In the genomic region with DNA sequence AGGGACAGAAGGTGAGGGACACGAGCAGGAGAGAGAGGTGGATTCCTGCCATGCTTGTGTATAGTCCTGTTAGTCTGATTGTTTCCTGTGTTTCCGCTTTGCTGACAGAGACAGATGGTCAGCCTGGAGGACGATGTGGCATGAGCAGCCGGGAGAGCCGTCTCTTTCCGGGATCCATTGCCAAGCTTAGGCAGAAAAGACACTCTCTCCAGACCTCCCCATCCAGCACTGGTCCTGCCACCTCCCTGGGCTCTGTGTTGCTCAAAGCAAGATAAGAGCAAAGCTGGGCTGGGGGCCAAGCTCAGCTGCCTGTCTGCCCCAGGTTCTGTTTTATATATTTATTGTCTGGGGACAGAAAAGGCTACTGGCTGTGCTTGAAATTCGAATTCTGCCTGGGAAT, we compare ENCODE assay signal across 9 mouse cellular contexts. TPM values are rescaled to one million over a fixed set of nuclear protein-coding genes. Genes with fewer than 3 reads are reported as not detected.
DNase-seq lines count a peak whose midpoint lies in the region; ATAC-seq lines count a peak whose summit lies in the region.
"Had no signal": no experiment of that assay in that cellular context is flagged by ENCODE, and none has a peak within 500 bp of the region (broad histone marks: within the 10 kb centered on the region; RNA-seq: fewer than 3 reads in every experiment).

No protein-coding gene starts in this region.

- H3K4me3 ChIP-seq in limb, embryonic 11.5 days (ENCODE audit: low read depth, low read length) = no peak overlapping the region
- no peak overlapping the region for H3K4me3 ChIP-seq in limb, embryonic 10.5 days
- H3K4me3 ChIP-seq in heart, embryonic 13.5 days = no peak overlapping the region
- no peak overlapping the region for H3K4me3 ChIP-seq in stomach, embryonic 15.5 days (replicated peaks)

- H3K27ac ChIP-seq in limb, embryonic 11.5 days (replicated peaks; ENCODE audit: low read depth, low read length) = peak overlapping the region; percentile 8; the same call in 1 of the 2 replicates
- no peak overlapping the region for H3K27ac ChIP-seq in limb, embryonic 10.5 days
- peak overlapping the region; percentile 91 for H3K27ac ChIP-seq in heart, embryonic 13.5 days (replicated peaks)
- peak overlapping the region; percentile 54 for H3K27ac ChIP-seq in stomach, embryonic 15.5 days

- peaks cover 45% of the 10 kb centered on the region for H3K36me3 ChIP-seq in limb, embryonic 11.5 days (ENCODE audit: control insufficient read depth, insufficient read depth, low read length)
- peaks cover 83% of the 10 kb centered on the region for H3K36me3 ChIP-seq in limb, embryonic 10.5 days
- peaks cover 62% of the 10 kb centered on the region for H3K36me3 ChIP-seq in heart, embryonic 13.5 days
- H3K36me3 ChIP-seq in stomach, embryonic 15.5 days = peaks cover 48% of the 10 kb centered on the region

- no peak for ATAC-seq in limb, embryonic 11.5 days (ENCODE audit: insufficient number of reproducible peaks, low FRiP score, low TSS enrichment, low read depth)
- peak; percentile 89 for ATAC-seq in cerebellum, adult (ENCODE audit: insufficient number of reproducible peaks, low FRiP score, low TSS enrichment)
- peak; percentile 60; the same call in 1 of the 2 replicates for ATAC-seq in heart, embryonic 13.5 days (ENCODE audit: extremely low read depth, insufficient number of reproducible peaks, low FRiP score, low TSS enrichment)
- ATAC-seq in stomach, embryonic 15.5 days (ENCODE audit: insufficient read depth, low FRiP score, low read depth) = peak; percentile 15; the same call in 1 of the 2 replicates
- ATAC-seq in monocyte, adult 5-6 weeks (replicated peaks; ENCODE audit: insufficient number of reproducible peaks, low FRiP score, low TSS enrichment, poor library complexity, severe bottlenecking) = no peak
- ATAC-seq: Patski had no signal

- WGBS in limb, embryonic 11.5 days = 71% methylated on average over 7 of the region's 7 CpGs
- 62% methylated on average over 7 of the region's 7 CpGs for WGBS in limb, embryonic 10.5 days
- 9% methylated on average over 7 of the region's 7 CpGs for WGBS in heart, embryonic 13.5 days
- WGBS in stomach, embryonic 15.5 days = 32% methylated on average over 7 of the region's 7 CpGs

- H3K9me3 ChIP-seq in limb, embryonic 11.5 days (ENCODE audit: control insufficient read depth, low read length) = no peaks in the 10 kb centered on the region
- no peaks in the 10 kb centered on the region for H3K9me3 ChIP-seq in limb, embryonic 10.5 days (replicated peaks)
- H3K9me3 ChIP-seq in heart, embryonic 13.5 days = no peaks in the 10 kb centered on the region
- H3K9me3 ChIP-seq in stomach, embryonic 15.5 days = no peaks in the 10 kb centered on the region

- DNase-seq in limb, embryonic 11.5 days (ENCODE audit: low spot score) = no peak
- DNase-seq in limb, embryonic 10.5 days (ENCODE audit: low spot score) = no peak
- peak; percentile 81 for DNase-seq in kidney, postnatal 14 days
- no peak for DNase-seq in c-Kit-positive CD71-positive TER-119-positive erythroid progenitor cells, embryonic 14.5 days (ENCODE audit: low spot score)

- H3K27me3 ChIP-seq in limb, embryonic 11.5 days (ENCODE audit: control insufficient read depth, insufficient read depth, low read length) = no peaks in the 10 kb centered on the region
- H3K27me3 ChIP-seq in limb, embryonic 10.5 days (ENCODE audit: low read depth, poor library complexity, severe bottlenecking) = no peaks in the 10 kb centered on the region
- H3K27me3 ChIP-seq in heart, embryonic 13.5 days (replicated peaks) = no peaks in the 10 kb centered on the region
- no peaks in the 10 kb centered on the region for H3K27me3 ChIP-seq in stomach, embryonic 15.5 days (replicated peaks)
- H3K27me3 ChIP-seq: Patski had no signal

- no peak overlapping the region for H3K4me2 ChIP-seq in limb, embryonic 11.5 days (ENCODE audit: low read depth, severe bottlenecking)
- peak overlapping the region; percentile 50 for H3K4me2 ChIP-seq in heart, embryonic 13.5 days
- H3K4me2 ChIP-seq in stomach, embryonic 15.5 days = no peak overlapping the region

- H3K4me1 ChIP-seq in limb, embryonic 11.5 days (ENCODE audit: control insufficient read depth, insufficient read depth, low read length) = 0 out of 2 replicates have a peak, but pooled peaks cover 2% of the 10 kb centered on the region
- H3K4me1 ChIP-seq in limb, embryonic 10.5 days = peaks cover 13% of the 10 kb centered on the region
- H3K4me1 ChIP-seq in heart, embryonic 13.5 days = peaks cover 51% of the 10 kb centered on the region
- peaks cover 7% of the 10 kb centered on the region for H3K4me1 ChIP-seq in stomach, embryonic 15.5 days

- no peak overlapping the region for H3K9ac ChIP-seq in limb, embryonic 11.5 days (ENCODE audit: low read length)
- H3K9ac ChIP-seq in heart, embryonic 13.5 days = peak overlapping the region; percentile 56
- no peak overlapping the region for H3K9ac ChIP-seq in stomach, embryonic 15.5 days

RNA-seq across cellular contexts. Expression of gene Spc24, which starts 12.1 kb away (rescaled TPM):
- 176 and 183 TPM in 2 replicates for polyA plus RNA-seq in limb, embryonic 11.5 days (2014; fragmentation: Nextera tagmentation; extraction: Ambion mirVana)
- polyA plus RNA-seq in limb, embryonic 10.5 days (2016; fragmentation: Nextera tagmentation; extraction: Ambion mirVana) = 225 and 232 TPM in 2 replicates
- polyA plus RNA-seq in heart, embryonic 13.5 days (2015; fragmentation: Nextera tagmentation; extraction: Ambion mirVana) = 84.8 and 96.7 TPM in 2 replicates
- 110 and 119 TPM in 2 replicates for polyA plus RNA-seq in stomach, embryonic 15.5 days (2015; fragmentation: Nextera tagmentation; extraction: Ambion mirVana)
- total RNA-seq in monocyte, adult 5-6 weeks (2017) = 4.1 to 8.0 TPM (median 6.2 TPM) in 3 replicates

RNA-seq across cellular contexts. Expression of gene Ldlr, which starts 24.8 kb away (rescaled TPM):
- polyA plus RNA-seq in limb, embryonic 11.5 days (2014; fragmentation: Nextera tagmentation; extraction: Ambion mirVana) = 15.2 and 23.2 TPM in 2 replicates
- polyA plus RNA-seq in limb, embryonic 10.5 days (2016; fragmentation: Nextera tagmentation; extraction: Ambion mirVana) = 55.2 and 57.3 TPM in 2 replicates
- 18.9 and 20.4 TPM in 2 replicates for polyA plus RNA-seq in heart, embryonic 13.5 days (2015; fragmentation: Nextera tagmentation; extraction: Ambion mirVana)
- 53.8 and 61.0 TPM in 2 replicates for polyA plus RNA-seq in stomach, embryonic 15.5 days (2015; fragmentation: Nextera tagmentation; extraction: Ambion mirVana)
- 63.8 to 106 TPM (median 96.1 TPM) in 3 replicates for total RNA-seq in monocyte, adult 5-6 weeks (2017)

RNA-seq across cellular contexts. Expression of gene Kank2, which starts 50.5 kb away (rescaled TPM):
- 11.6 and 12.7 TPM in 2 replicates for polyA plus RNA-seq in limb, embryonic 11.5 days (2014; fragmentation: Nextera tagmentation; extraction: Ambion mirVana)
- polyA plus RNA-seq in limb, embryonic 10.5 days (2016; fragmentation: Nextera tagmentation; extraction: Ambion mirVana) = 22.7 and 24.2 TPM in 2 replicates
- polyA plus RNA-seq in heart, embryonic 13.5 days (2015; fragmentation: Nextera tagmentation; extraction: Ambion mirVana) = 16.0 and 16.9 TPM in 2 replicates
- polyA plus RNA-seq in stomach, embryonic 15.5 days (2015; fragmentation: Nextera tagmentation; extraction: Ambion mirVana) = 21.1 and 22.7 TPM in 2 replicates
- 0.39 to 1.1 TPM in 2 of 3 replicates, not detected in the other for total RNA-seq in monocyte, adult 5-6 weeks (2017)

Comparison
In these comparisons a context has a peak if more than half of its experiments do, and no peak if none do; other contexts are left out.
1. ATAC-seq: peak in cerebellum, adult (single experiment), heart, embryonic 13.5 days (single experiment) and stomach, embryonic 15.5 days (single experiment); none in limb, embryonic 11.5 days (single experiment) and monocyte, adult 5-6 weeks (single experiment).